In the genomic region with DNA sequence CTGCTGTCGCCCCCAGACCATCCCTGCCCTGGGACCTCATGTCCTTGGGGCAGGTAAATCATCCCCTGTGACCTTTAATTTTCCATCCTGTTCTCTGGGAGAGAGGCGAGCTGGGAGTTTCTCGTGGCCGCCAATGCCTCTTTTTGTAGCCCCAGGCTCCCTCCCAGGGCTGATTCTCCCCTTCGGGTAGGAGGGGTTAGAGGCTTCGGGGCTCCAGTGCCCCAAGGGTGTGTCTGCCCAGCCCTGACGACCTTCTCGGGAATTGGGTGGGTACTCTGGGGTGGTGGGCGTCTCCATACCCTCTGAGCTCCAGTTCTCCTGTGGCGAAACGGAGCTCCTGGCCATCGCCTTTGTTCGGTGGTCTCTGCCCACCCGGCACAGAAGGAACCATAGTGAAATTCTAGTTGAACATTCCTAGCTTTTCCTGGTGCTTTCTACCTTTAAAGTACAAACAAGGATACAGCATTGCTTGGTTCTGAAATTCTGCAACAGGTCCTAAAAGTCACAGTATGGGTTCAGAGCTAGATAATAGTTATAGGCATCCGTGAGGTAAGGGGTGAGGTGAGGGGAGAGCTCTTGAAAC, we compare ENCODE assay signal across 8 mouse cellular contexts. TPM values are rescaled to one million over a fixed set of nuclear protein-coding genes. Genes with fewer than 3 reads are reported as not detected.
A peak's percentile ranks its signal among the peaks of the same experiment; 100 is the strongest.
DNase-seq lines count a peak whose midpoint lies in the region; ATAC-seq and TF ChIP-seq lines count a peak whose summit lies in the region.

No protein-coding gene starts in this region.

- H3K27ac ChIP-seq in heart, embryonic 14.5 days (replicated peaks in 1 of 2; ENCODE audit: control insufficient read depth in 1 of 2, insufficient read depth in 1 of 2, low read depth in 2 of 2, low read length in 2 of 2), result peak overlapping the region; percentile 94 to 98
- H3K27ac ChIP-seq in ES-E14 (ENCODE audit: insufficient read depth, low read depth, low read length, poor library complexity, severe bottlenecking) (peak overlapping the region; percentile 82), macrophage (0 out of 2 replicates have a peak overlapping the region, but pooled peaks have one; percentile 10)

- H3K9ac ChIP-seq in heart, embryonic 14.5 days (ENCODE audit: low read length), result peak overlapping the region; percentile 95
- peak overlapping the region; percentile 78 for H3K9ac ChIP-seq in ES-E14 (ENCODE audit: insufficient read depth, low read depth, low read length, poor library complexity, severe bottlenecking)

- no peaks in the 10 kb centered on the region for H3K9me3 ChIP-seq in heart, embryonic 14.5 days (ENCODE audit: control insufficient read depth, low read length)
- 0 out of 2 replicates have a peak, but pooled peaks cover 2% of the 10 kb centered on the region for H3K9me3 ChIP-seq in ES-E14 (ENCODE audit: control insufficient read depth, insufficient read depth, low read depth, low read length)

- H3K27me3 ChIP-seq in heart, embryonic 14.5 days (ENCODE audit: control insufficient read depth, insufficient read depth, low read length), result no peaks in the 10 kb centered on the region

- ATAC-seq in heart, embryonic 14.5 days (ENCODE audit: insufficient number of reproducible peaks, insufficient read depth, low FRiP score, low read depth), result no peak
- ATAC-seq in granulocyte monocyte progenitor cell, adult 5-6 weeks (replicated peaks; ENCODE audit: poor library complexity, severe bottlenecking), result peak; percentile 15

- H3K36me3 ChIP-seq in heart, embryonic 14.5 days (ENCODE audit: control insufficient read depth, insufficient read depth, low read length), result no peaks in the 10 kb centered on the region
- peaks cover 3% of the 10 kb centered on the region; the same call in 1 of the 2 replicates for H3K36me3 ChIP-seq in ES-E14 (ENCODE audit: control insufficient read depth, insufficient read depth, low read length, poor library complexity, severe bottlenecking)
- no peaks in the 10 kb centered on the region for H3K36me3 ChIP-seq in macrophage (ENCODE audit: inconsistent target)

- intact Hi-C loops in heart, postnatal 25 days (cut with DNase I), result no loop called here

- peaks cover 17 to 49% of the 10 kb centered on the region in 2 experiments for H3K4me1 ChIP-seq in heart, embryonic 14.5 days (ENCODE audit: control insufficient read depth in 2 of 2, insufficient read depth in 2 of 2, low read length in 2 of 2)
- peaks cover 4 to 6% of the 10 kb centered on the region in 2 experiments for H3K4me1 ChIP-seq in ES-E14 (ENCODE audit: control insufficient read depth in 2 of 2, insufficient read depth in 2 of 2, low read length in 2 of 2, poor library complexity in 1 of 2)

- in situ Hi-C loops in ES-E14 (cut with MboI; ENCODE audit: low sequenced_read_pairs in 2 of 2, unreplicated experiment in 2 of 2), result no loop called here

- H3K4me2 ChIP-seq in heart, embryonic 14.5 days (ENCODE audit: low read length), result peak overlapping the region; percentile 85

- H3K79me2 ChIP-seq in macrophage (ENCODE audit: inconsistent target), result no peaks in the 10 kb centered on the region

- peak overlapping the region; percentile 87 to 97 for H3K4me3 ChIP-seq in heart, embryonic 14.5 days (ENCODE audit: control insufficient read depth in 1 of 2, insufficient read depth in 1 of 2, low read depth in 1 of 2, low read length in 2 of 2)
- H3K4me3 ChIP-seq in ES-E14 (ENCODE audit: insufficient read depth in 1 of 2, low read depth in 1 of 2, low read length in 2 of 2, poor library complexity in 1 of 2, severe bottlenecking in 1 of 2) (peak overlapping the region; percentile 77 to 86), macrophage (ENCODE audit: inconsistent target) (peak overlapping the region; percentile 57)

- no peak for DNase-seq in heart, postnatal 25 days (ENCODE audit: low spot score)
- DNase-seq in ES-E14 (ENCODE audit: low read depth, low spot score), result peak; percentile 53
- no peak for DNase-seq in layer of hippocampus, postnatal 36 days
- no peak for DNase-seq in adrenal gland, postnatal 14 days
- no peak for DNase-seq in thymus, postnatal 10 days (ENCODE audit: low spot score in 2 of 2)

- WGBS in heart, embryonic 14.5 days, result under 1% methylated on average over 15 of the region's 15 CpGs
- WGBS in macrophage (ENCODE audit: missing documents), result 5% methylated on average over 15 of the region's 15 CpGs

TF ChIP-seq in ES-E14, 5 proteins besides CTCF, POLR2A, EP300 and RAD21:
- TF ChIP-seq CHD2 (IDR thresholded peaks at IDR 0.05; ENCODE audit: low read depth, low read length) (no peak), ZC3H11A (IDR thresholded peaks at IDR 0.05; ENCODE audit: borderline replicate concordance, low read depth, low read length) (no peak), HCFC1 (IDR thresholded peaks at IDR 0.05; ENCODE audit: borderline replicate concordance, insufficient read depth, low read length) (no peak), ZNF384 (IDR thresholded peaks at IDR 0.05; ENCODE audit: low read depth, low read length) (no peak), MAFK (IDR thresholded peaks at IDR 0.05; ENCODE audit: insufficient read depth, low read depth, low read length) (no peak)

RNA-seq across cellular contexts. Expression of gene Csrp2, which starts 0.9 kb away (rescaled TPM):
- polyA plus RNA-seq in heart, embryonic 14.5 days (2014; fragmentation: Nextera tagmentation; extraction: Ambion mirVana), result 451 and 541 TPM in 2 replicates
- 10 to 100 TPM; 54.6 to 60.7 TPM for total RNA-seq in heart, postnatal 25 days (2021)
- 252 and 292 TPM in 2 replicates for total RNA-seq in ES-E14 (2012; rRNA removed)
- 38.3 and 53.6 TPM in 2 replicates for total RNA-seq in granulocyte monocyte progenitor cell, adult 5-6 weeks (2014; fragmentation: Nextera tagmentation)
- total RNA-seq in granulocyte monocyte progenitor cell, adult 5-6 weeks (2017), result 85.8 and 119 TPM in 2 replicates
- 1 to 10 TPM in 5 of 26 experiments, under 1 TPM in 2, not detected in 19; 0.95 to 7.8 (median 1.3) TPM for total RNA-seq in macrophage (2018; cell fraction: chromatin; rRNA removed)
- total RNA-seq in macrophage (2018; cell fraction: cytosol; rRNA removed), result 1 to 10 TPM in 14 of 26 experiments, under 1 TPM in 12; 0.26 to 2.3 (median 1.0) TPM
- total RNA-seq in macrophage (2018; cell fraction: nucleus; rRNA removed), result 1 to 10 TPM in 10 of 26 experiments, under 1 TPM in 2, not detected in 14; 0.83 to 4.1 (median 1.5) TPM
- 1.0 to 1.6 TPM (median 1.2 TPM) in 3 replicates for polyA plus RNA-seq in macrophage (2018)
- total RNA-seq in layer of hippocampus, postnatal 36 days (2021), result 10 to 100 TPM; 24.7 to 26.1 TPM
- total RNA-seq in adrenal gland, postnatal 14 days (2021), result 276 and 295 TPM in 2 replicates

Comparison
In these comparisons a context has a peak if more than half of its experiments do, and no peak if none do; other contexts are left out.
1. H3K27ac ChIP-seq: peak in every context shown above with its lines; median percentile 96 in heart, embryonic 14.5 days; 82 in ES-E14; 10 in macrophage.